Mouse (Mus musculus) CH12.LX (cell line): ENCODE measurements around the gene Itpr2. TPM values are rescaled to one million over a fixed set of nuclear protein-coding genes. Genes with fewer than 3 reads are reported as not detected.

Experiments used
- DNase-seq: peaks from one replicate; pipeline ENCODE4 v3.0.0-alpha.2; 2013; ENCODE audit errors: extremely low read depth
- H3K27ac ChIP-seq: 2 replicates; pipeline ENCODE4 v1.5.1; 2012; ENCODE audit warnings: low read depth, mild to moderate bottlenecking, control low read depth, moderate library complexity; ENCODE audit not compliant: insufficient read depth
- H3K27me3 ChIP-seq: replicated peaks from 2 replicates; pipeline ENCODE3; 2012; ENCODE audit warnings: inconsistent platforms
- H3K36me3 ChIP-seq, 2 experiments: replicated peaks in 1 of 2; 2 replicates each; pipeline versions ENCODE3 to v1.6.1; 2012; ENCODE audit warnings: inconsistent platforms in 1 of 2, low read length in 1 of 2, mild to moderate bottlenecking in 1 of 2, mixed read lengths in 1 of 2, moderate library complexity in 1 of 2; ENCODE audit not compliant: control insufficient read depth in 1 of 2, insufficient read depth in 1 of 2
- H3K4me1 ChIP-seq, 2 experiments: 2 replicates each; pipeline ENCODE4 v1.6.1; 2012; ENCODE audit warnings: inconsistent platforms in 1 of 2, moderate library complexity in 1 of 2; ENCODE audit not compliant: insufficient read depth in 2 of 2, control insufficient read depth in 1 of 2
- H3K4me2 ChIP-seq: 2 replicates; pipeline ENCODE4 v1.6.1; 2012; ENCODE audit warnings: low read depth, mild to moderate bottlenecking, control low read depth; ENCODE audit not compliant: poor library complexity, insufficient read depth, severe bottlenecking
- H3K4me3 ChIP-seq, 3 experiments: fragments of 150-350 bp in 1 of 3; sonication (generic) in 1 of 3; replicated peaks in 1 of 3; 2 replicates each; pipeline versions ENCODE3 to v1.5.1; 2011 to 2012; ENCODE audit warnings: low read depth in 2 of 3, low read length in 2 of 3, mild to moderate bottlenecking in 2 of 3, moderate library complexity in 2 of 3, control low read depth in 1 of 3, improper control_type of control experiment in 1 of 3, inconsistent platforms in 1 of 3, mixed read lengths in 1 of 3; ENCODE audit not compliant: poor library complexity in 1 of 3
- H3K79me2 ChIP-seq: replicated peaks from 2 replicates; pipeline ENCODE4 v1.6.1; 2012; ENCODE audit warnings: mild to moderate bottlenecking, moderate library complexity; ENCODE audit not compliant: control insufficient read depth, poor library complexity, insufficient read depth, severe bottlenecking; ENCODE audit errors: extremely low read depth
- H3K9ac ChIP-seq: 2 replicates; pipeline ENCODE4 v1.6.1; 2012; ENCODE audit warnings: low read depth, mild to moderate bottlenecking, control low read depth, moderate library complexity; ENCODE audit not compliant: insufficient read depth
- H3K9me3 ChIP-seq: replicated peaks from 2 replicates; pipeline ENCODE3; 2012; ENCODE audit warnings: low read length, inconsistent platforms, mixed read lengths
- CHD1 ChIP-seq: IDR thresholded peaks from 2 replicates; pipeline ENCODE4 v1.6.1; 2012; ENCODE audit warnings: low read depth, low read length, improper control_type of control experiment, inconsistent platforms
- CTCF ChIP-seq, 2 experiments: IDR thresholded peaks in 1 of 2; conservative IDR thresholded peaks in 1 of 2; 2 replicates each; pipeline ENCODE4 v1.5.1; 2011 to 2012; ENCODE audit warnings: low read depth in 2 of 2, low read length in 2 of 2, improper control_type of control experiment in 1 of 2, inconsistent platforms in 1 of 2, mild to moderate bottlenecking in 1 of 2, moderate library complexity in 1 of 2
- E2F4 ChIP-seq: IDR thresholded peaks from 2 replicates; pipeline ENCODE4 v1.6.1; 2011; ENCODE audit warnings: low read depth, low read length, improper control_type of control experiment; ENCODE audit not compliant: insufficient replicate concordance
- EP300 ChIP-seq: IDR thresholded peaks from 2 replicates; pipeline ENCODE4 v1.6.1; 2011; ENCODE audit warnings: low read length, improper control_type of control experiment
- ETS1 ChIP-seq: conservative IDR thresholded peaks from 2 replicates; pipeline ENCODE4 v1.6.1; 2012; ENCODE audit warnings: low read depth, mild to moderate bottlenecking, inconsistent platforms, low read length, improper control_type of control experiment, moderate library complexity
- HCFC1 ChIP-seq: IDR thresholded peaks from 2 replicates; pipeline ENCODE4 v1.6.1; 2012; ENCODE audit warnings: low read depth, mild to moderate bottlenecking, inconsistent platforms, low read length, improper control_type of control experiment
- IRF4 ChIP-seq: IDR thresholded peaks from 2 replicates; pipeline ENCODE4 v1.6.1; 2014; ENCODE audit warnings: low read depth, mild to moderate bottlenecking, inconsistent platforms, low read length, improper control_type of control experiment
- MAFK ChIP-seq: IDR thresholded peaks from 2 replicates; pipeline ENCODE4 v1.6.1; 2011; ENCODE audit warnings: low read length, improper control_type of control experiment; ENCODE audit not compliant: insufficient replicate concordance
- PAX5 ChIP-seq: IDR thresholded peaks from 2 replicates; pipeline ENCODE4 v1.6.1; 2012; ENCODE audit warnings: low read length, inconsistent platforms, mixed read lengths
- RAD21 ChIP-seq: IDR thresholded peaks from 2 replicates; pipeline ENCODE4 v1.6.1; 2011; ENCODE audit warnings: low read depth, mild to moderate bottlenecking, low read length, improper control_type of control experiment, moderate library complexity
- SMC3 ChIP-seq: IDR thresholded peaks from 2 replicates; pipeline ENCODE4 v1.6.1; 2011; ENCODE audit warnings: low read depth, low read length, improper control_type of control experiment
- USF1 ChIP-seq: IDR thresholded peaks from 2 replicates; pipeline ENCODE4 v1.6.1; 2014; ENCODE audit warnings: low read depth, mild to moderate bottlenecking, inconsistent platforms, low read length, improper control_type of control experiment
- ZKSCAN1 ChIP-seq: IDR thresholded peaks from 2 replicates; pipeline ENCODE4 v1.6.1; 2012; ENCODE audit warnings: low read depth, inconsistent platforms, low read length, improper control_type of control experiment, borderline replicate concordance
- ZNF384 ChIP-seq: IDR thresholded peaks from 2 replicates; pipeline ENCODE4 v1.6.1; 2012; ENCODE audit warnings: low read depth, low read length, improper control_type of control experiment, inconsistent platforms
- dilution Hi-C: fragments of 300-500 bp; cut with MboI; formaldehyde crosslinking; loops from 2 replicates; pipeline ENCODE4 v1.14.3; 2020; ENCODE audit warnings: low sequenced_read_pairs; ENCODE audit not compliant: extremely low pct_unique_long_range_greater_than_20kb, extremely low pct_ligation_motif_present
- in situ Hi-C: fragments of 300-500 bp; cut with MboI; formaldehyde crosslinking; loops from 3 replicates; pipeline ENCODE4 v1.14.3; 2019; ENCODE audit warnings: low sequenced_read_pairs, low pct_ligation_motif_present, low pct_unique_long_range_greater_than_20kb, mixed read lengths
- polyA plus RNA-seq: library from polyadenylated mRNA; unstranded; fragments of >175 nt; gene quantifications from 2 replicates; pipeline ENCODE4 v1.2.1, GENCODE M21; 2012; ENCODE audit warnings: low read depth; ENCODE audit not compliant: insufficient read length
- total RNA-seq, 2 experiments: library from RNA; depleted of rRNA; stranded (reverse); fragments of 300-350 nt in 1 of 2; fragments of >200 nt in 1 of 2; gene quantifications; 2 replicates each; pipeline ENCODE4 v1.2.3; 2012 to 2014

The Itpr2 gene
- total and polyA plus RNA-seq, 3 experiments, result 3.5 to 8.9 (median 4.4) TPM

GRCm38 (mm10) chr6:146289801-146290200 is 212.2 kb downstream of the Itpr2 start:
- no peaks in the 10 kb centered on the region for H3K9me3 ChIP-seq
- TF ChIP-seq EP300 (no peak), ZNF384 (no peak), ZKSCAN1 (no peak), SMC3 (no peak), RAD21 (no peak), CHD1 (no peak), CTCF (conservative IDR thresholded peaks at IDR 0.05 in 1 of 2, IDR thresholded peaks at IDR 0.05 in 1 of 2; ENCODE audit: low read depth in 2 of 2, low read length in 2 of 2) (no peak), HCFC1 (no peak), ETS1 (no peak), MAFK (no peak), E2F4 (no peak), IRF4 (no peak), USF1 (no peak)
- peaks cover 0 to 21% of the 10 kb centered on the region in 2 experiments for H3K36me3 ChIP-seq
- no peak overlapping the region for H3K27ac ChIP-seq
- 0 out of 4 replicates have a peak, but pooled peaks cover 0 to 6% of the 10 kb centered on the region in 2 experiments for H3K4me1 ChIP-seq
- dilution Hi-C loops (no loop called here), in situ Hi-C loops (no loop called here)
- H3K9ac ChIP-seq, result no peak overlapping the region
- no peaks in the 10 kb centered on the region for H3K27me3 ChIP-seq
- H3K4me3 ChIP-seq, result no peak overlapping the region
- no peak overlapping the region for H3K4me2 ChIP-seq
- H3K79me2 ChIP-seq, result no peaks in the 10 kb centered on the region
- no peak for DNase-seq

- Histone ChIP-seq H3K9ac (no peak overlapping the region), H3K4me3 (no peak overlapping the region), H3K27me3 (no peaks in the 10 kb centered on the region), H3K27ac (no peak overlapping the region), H3K9me3 (no peaks in the 10 kb centered on the region), H3K4me1 (0 out of 4 replicates have a peak, but pooled peaks cover 0 to 6% of the 10 kb centered on the region in 2 experiments), H3K4me2 (no peak overlapping the region), H3K36me3 (peaks cover 0 to 12% of the 10 kb centered on the region in 2 experiments), H3K79me2 (no peaks in the 10 kb centered on the region)
- TF ChIP-seq RAD21, result no peak
- TF ChIP-seq PAX5, result no peak
- peak in 1 of 2 experiments; percentile 13; a peak in 1 of 4 replicates for TF ChIP-seq CTCF (conservative IDR thresholded peaks at IDR 0.05 in 1 of 2, IDR thresholded peaks at IDR 0.05 in 1 of 2; ENCODE audit: low read depth in 2 of 2, low read length in 2 of 2)
- dilution Hi-C loops, result no loop called here
- DNase-seq, result no peak
- in situ Hi-C loops, result no loop called here
Measured at GRCm38 (mm10) chr6:146288266-146288665, 213.8 kb downstream of the Itpr2 start.
